Mouse (Mus musculus) telencephalon, adult 2 months (tissue): ENCODE measurements around the gene Xylt1.

Source experiments
- DNase-seq: peaks from one replicate; pipeline ENCODE4 v3.0.0-alpha.2; 2011; ENCODE audit warnings: low read depth, low spot score

The Xylt1 gene

GRCm38 (mm10) chr7:117515794-117516193 is 135.0 kb downstream of the Xylt1 start:
- DNase-seq = no peak

GRCm38 (mm10) chr7:117516896-117517295 is 136.1 kb downstream of the Xylt1 start:
- DNase-seq = no peak

GRCm38 (mm10) chr7:117521369-117521768 is 140.6 kb downstream of the Xylt1 start:
- DNase-seq = no peak

GRCm38 (mm10) chr7:117522092-117522635 is 141.4 kb downstream of the Xylt1 start:
- DNase-seq = no peak

GRCm38 (mm10) chr7:117524430-117525214 is 143.8 kb downstream of the Xylt1 start:
- no peak for DNase-seq

- DNase-seq = no peak
Measured at GRCm38 (mm10) chr7:117525678-117526077, 144.9 kb downstream of the Xylt1 start.

GRCm38 (mm10) chr7:117526570-117526969 is 145.8 kb downstream of the Xylt1 start:
- DNase-seq = no peak

GRCm38 (mm10) chr7:117529787-117530655 is 149.2 kb downstream of the Xylt1 start:
- no peak for DNase-seq

- DNase-seq = no peak
Measured at GRCm38 (mm10) chr7:117532651-117533050, 151.9 kb downstream of the Xylt1 start.

- DNase-seq = no peak
Measured at GRCm38 (mm10) chr7:117533164-117533563, 152.4 kb downstream of the Xylt1 start.

- no peak for DNase-seq
Measured at GRCm38 (mm10) chr7:117539931-117540330, 159.2 kb downstream of the Xylt1 start.

GRCm38 (mm10) chr7:117540413-117540812 is 159.6 kb downstream of the Xylt1 start:
- no peak for DNase-seq

- DNase-seq = no peak
Measured at GRCm38 (mm10) chr7:117541056-117541455, 160.3 kb downstream of the Xylt1 start.

GRCm38 (mm10) chr7:117541681-117542080 is 160.9 kb downstream of the Xylt1 start:
- DNase-seq = no peak

- no peak for DNase-seq
Measured at GRCm38 (mm10) chr7:117543041-117543440, 162.3 kb downstream of the Xylt1 start.

GRCm38 (mm10) chr7:117544126-117544525 is 163.3 kb downstream of the Xylt1 start:
- no peak for DNase-seq

- DNase-seq = no peak
Measured at GRCm38 (mm10) chr7:117548301-117548700, 167.5 kb downstream of the Xylt1 start.

GRCm38 (mm10) chr7:117550916-117551549 is 170.3 kb downstream of the Xylt1 start:
- no peak for DNase-seq

GRCm38 (mm10) chr7:117553228-117553627 is 172.4 kb downstream of the Xylt1 start:
- DNase-seq = no peak

- DNase-seq = no peak
Measured at GRCm38 (mm10) chr7:117555735-117556134, 175.0 kb downstream of the Xylt1 start.

- no peak for DNase-seq
Measured at GRCm38 (mm10) chr7:117558166-117558565, 177.4 kb downstream of the Xylt1 start.

- DNase-seq = no peak
Measured at GRCm38 (mm10) chr7:117559051-117559450, 178.3 kb downstream of the Xylt1 start.
